Mouse (Mus musculus) MEL (cell line): ENCODE results near the gene Ints2. TPM values are rescaled to one million over a fixed set of nuclear protein-coding genes. Genes with fewer than 3 reads are reported as not detected.

Source experiments
- DNase-seq: peaks from one replicate; pipeline ENCODE4 v3.0.0; 2011; ENCODE audit warnings: low read depth, low spot score
- H3K27ac ChIP-seq: 2 replicates; pipeline ENCODE4 v1.5.1; 2012; ENCODE audit warnings: low read depth, mild to moderate bottlenecking, control low read depth, low read length, moderate library complexity; ENCODE audit not compliant: control insufficient read depth
- H3K27me3 ChIP-seq, 2 experiments: fragments of 150-350 bp in 1 of 2; sonication (generic) in 1 of 2; 2 replicates each; pipeline ENCODE4 v1.6.1; 2012; ENCODE audit warnings: low read length in 2 of 2, mild to moderate bottlenecking in 2 of 2, improper control_type of control experiment in 1 of 2, moderate library complexity in 1 of 2; ENCODE audit not compliant: insufficient read depth in 2 of 2, control insufficient read depth in 1 of 2
- H3K36me3 ChIP-seq, 2 experiments: 2 replicates each; pipeline ENCODE4 v1.6.1; 2012 to 2014; ENCODE audit warnings: low read length in 2 of 2, improper control_type of control experiment in 1 of 2, inconsistent platforms in 1 of 2, mild to moderate bottlenecking in 1 of 2; ENCODE audit not compliant: insufficient read depth in 2 of 2, control insufficient read depth in 1 of 2
- H3K4me1 ChIP-seq, 2 experiments: fragments of 150-350 bp in 1 of 2; sonication (generic) in 1 of 2; 2 replicates each; pipeline ENCODE4 v1.6.1; 2012; ENCODE audit warnings: low read length in 2 of 2, improper control_type of control experiment in 1 of 2, mild to moderate bottlenecking in 1 of 2; ENCODE audit not compliant: insufficient read depth in 2 of 2, control insufficient read depth in 1 of 2
- H3K4me3 ChIP-seq, 2 experiments: fragments of 150-350 bp in 1 of 2; sonication (generic) in 1 of 2; 2 replicates each; pipeline ENCODE4 v1.5.1; 2012; ENCODE audit warnings: low read depth in 2 of 2, low read length in 2 of 2, mild to moderate bottlenecking in 2 of 2, moderate library complexity in 2 of 2, control low read depth in 1 of 2, improper control_type of control experiment in 1 of 2; ENCODE audit not compliant: control insufficient read depth in 1 of 2, insufficient read depth in 1 of 2
- H3K79me2 ChIP-seq: 2 replicates; pipeline ENCODE4 v1.6.1; 2012; ENCODE audit warnings: mild to moderate bottlenecking, low read length, moderate library complexity; ENCODE audit not compliant: control insufficient read depth, poor library complexity, insufficient read depth
- H3K9ac ChIP-seq: 2 replicates; pipeline ENCODE4 v1.6.1; 2012; ENCODE audit warnings: low read depth, mild to moderate bottlenecking, control low read depth, low read length, moderate library complexity; ENCODE audit not compliant: control insufficient read depth, poor library complexity, severe bottlenecking
- H3K9me3 ChIP-seq: fragments of 150-350 bp; sonication (generic); replicated peaks from 2 replicates; pipeline ENCODE4 v1.6.1; 2012; ENCODE audit warnings: mild to moderate bottlenecking, low read length, improper control_type of control experiment, moderate library complexity; ENCODE audit not compliant: insufficient read depth
- CHD1 ChIP-seq: IDR thresholded peaks from 2 replicates; pipeline ENCODE4 v1.6.1; 2012; ENCODE audit warnings: low read depth, mild to moderate bottlenecking, inconsistent platforms, low read length, improper control_type of control experiment
- E2F4 ChIP-seq: IDR thresholded peaks from 2 replicates; pipeline ENCODE4 v1.6.1; 2011; ENCODE audit warnings: low read depth, low read length, improper control_type of control experiment, borderline replicate concordance
- EP300 ChIP-seq, 2 experiments: IDR thresholded peaks; 2 replicates each; pipeline ENCODE4 v1.6.1; 2011; ENCODE audit warnings: improper control_type of control experiment in 2 of 2, low read length in 2 of 2, low read depth in 1 of 2, mild to moderate bottlenecking in 1 of 2
- ETS1 ChIP-seq: IDR thresholded peaks from 2 replicates; pipeline ENCODE4 v1.6.1; 2012; ENCODE audit warnings: low read depth, mild to moderate bottlenecking, inconsistent platforms, low read length, improper control_type of control experiment, moderate library complexity
- MAX ChIP-seq: IDR thresholded peaks from 2 replicates; pipeline ENCODE4 v1.6.1; 2011; ENCODE audit warnings: low read length, improper control_type of control experiment
- MAZ ChIP-seq: IDR thresholded peaks from 2 replicates; pipeline ENCODE4 v1.6.1; 2012; ENCODE audit warnings: low read depth, mild to moderate bottlenecking, inconsistent platforms, low read length, improper control_type of control experiment
- MEF2A ChIP-seq: IDR thresholded peaks from 2 replicates; pipeline ENCODE4 v1.6.1; 2014; ENCODE audit warnings: low read depth, mild to moderate bottlenecking, inconsistent platforms, low read length, improper control_type of control experiment; ENCODE audit not compliant: poor library complexity, insufficient replicate concordance, severe bottlenecking; ENCODE audit errors: extremely low read depth
- MXI1 ChIP-seq: IDR thresholded peaks from 2 replicates; pipeline ENCODE4 v1.6.1; 2011; ENCODE audit warnings: mild to moderate bottlenecking, low read depth, low read length, improper control_type of control experiment
- MYC ChIP-seq: IDR thresholded peaks from 2 replicates; pipeline ENCODE4 v1.6.1; 2011; ENCODE audit warnings: low read depth, mild to moderate bottlenecking, low read length, improper control_type of control experiment, moderate library complexity
- NELFE ChIP-seq: IDR thresholded peaks from 2 replicates; pipeline ENCODE4 v1.6.1; 2011; ENCODE audit warnings: low read depth, low read length, improper control_type of control experiment
- POLR2A ChIP-seq, 2 experiments: IDR thresholded peaks; 2 replicates each; pipeline ENCODE4 v1.6.1; 2011 to 2012; ENCODE audit warnings: low read length in 2 of 2, mild to moderate bottlenecking in 2 of 2, control low read depth in 1 of 2, improper control_type of control experiment in 1 of 2, low read depth in 1 of 2, moderate library complexity in 1 of 2; ENCODE audit not compliant: control insufficient read depth in 1 of 2, insufficient read depth in 1 of 2, poor library complexity in 1 of 2
- POLR2AphosphoS2 ChIP-seq: IDR thresholded peaks from 2 replicates; pipeline ENCODE4 v1.6.1; 2011; ENCODE audit warnings: low read length, improper control_type of control experiment
- SIN3A ChIP-seq: IDR thresholded peaks from 2 replicates; pipeline ENCODE4 v1.6.1; 2012; ENCODE audit warnings: low read length, improper control_type of control experiment, inconsistent platforms
- SMC3 ChIP-seq: IDR thresholded peaks from 2 replicates; pipeline ENCODE4 v1.6.1; 2011; ENCODE audit warnings: low read depth, low read length, improper control_type of control experiment
- UBTF ChIP-seq: IDR thresholded peaks from 2 replicates; pipeline ENCODE4 v1.6.1; 2012; ENCODE audit warnings: low read depth, mild to moderate bottlenecking, inconsistent platforms, low read length, improper control_type of control experiment, moderate library complexity, borderline replicate concordance; ENCODE audit not compliant: insufficient read depth
- USF1 ChIP-seq: IDR thresholded peaks from 2 replicates; pipeline ENCODE4 v1.6.1; 2014; ENCODE audit warnings: low read depth, mild to moderate bottlenecking, inconsistent platforms, low read length, improper control_type of control experiment, moderate library complexity
- USF2 ChIP-seq, 2 experiments: IDR thresholded peaks; 2 replicates each; pipeline ENCODE4 v1.6.1; 2011 to 2012; ENCODE audit warnings: improper control_type of control experiment in 2 of 2, low read length in 2 of 2, borderline replicate concordance in 1 of 2, inconsistent platforms in 1 of 2, low read depth in 1 of 2, mild to moderate bottlenecking in 1 of 2; ENCODE audit not compliant: insufficient read depth in 1 of 2
- ZKSCAN1 ChIP-seq: IDR thresholded peaks from 2 replicates; pipeline ENCODE4 v1.6.1; 2012; ENCODE audit warnings: low read depth, mild to moderate bottlenecking, inconsistent platforms, low read length, improper control_type of control experiment, moderate library complexity
- ZMIZ1 ChIP-seq: IDR thresholded peaks from 2 replicates; pipeline ENCODE4 v1.6.1; 2012; ENCODE audit warnings: low read depth, mild to moderate bottlenecking, inconsistent platforms, low read length, improper control_type of control experiment, moderate library complexity
- polyA plus RNA-seq, 2 experiments: library from polyadenylated mRNA; stranded (reverse) in 1 of 2; unstranded in 1 of 2; fragments of >175 nt in 1 of 2; fragments of >200 nt in 1 of 2; gene quantifications; 2 replicates each; pipeline versions ENCODE4 v1.2.1 to v1.2.4; 2012; ENCODE audit warnings: low replicate concordance in 2 of 2, low read depth in 1 of 2; ENCODE audit not compliant: insufficient read length in 2 of 2, insufficient read depth in 1 of 2, missing spikeins in 1 of 2
- total RNA-seq: library from RNA; depleted of rRNA; stranded (reverse); fragments of 300-350 nt; gene quantifications from 2 replicates; pipeline ENCODE4 v1.2.3, GENCODE M21; 2012

Ints2 gene
- total and polyA plus RNA-seq, 3 experiments = 43.0 to 120 (median 75.3) TPM

DNA sequence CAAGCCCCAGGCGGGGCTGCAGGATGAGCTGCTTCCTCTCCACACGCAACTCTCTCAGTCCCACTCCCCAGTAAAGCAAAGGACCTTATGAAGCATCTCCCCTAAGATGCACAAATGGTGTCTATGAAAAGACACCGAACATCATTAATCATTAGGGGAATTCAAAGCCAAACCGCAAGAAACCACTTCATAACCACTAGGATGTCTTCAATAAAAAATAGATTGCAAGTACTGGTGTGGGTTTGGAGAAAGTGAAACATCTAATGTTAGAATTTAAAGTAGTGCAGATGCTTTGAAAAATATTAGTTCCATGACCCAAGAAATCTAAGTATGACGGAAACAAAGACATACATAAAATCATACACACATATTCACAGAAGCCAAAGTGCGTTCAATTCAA, 34.3 kb upstream of the Ints2 start:
- Histone ChIP-seq H3K9ac (no peak overlapping the region), H3K27ac (no peak overlapping the region), H3K9me3 (no peaks in the 10 kb centered on the region), H3K79me2 (peaks cover 22% of the 10 kb centered on the region), H3K4me3 (no peak overlapping the region), H3K4me1 (peaks cover 7 to 10% of the 10 kb centered on the region in 2 experiments; a peak in 1 of 4 replicates), H3K27me3 (no peaks in the 10 kb centered on the region), H3K36me3 (peaks cover 24 to 68% of the 10 kb centered on the region in 2 experiments)
- TF ChIP-seq NELFE (no peak), ETS1 (no peak), MAX (no peak), SIN3A (no peak), MYC (no peak), E2F4 (no peak), USF1 (no peak), CHD1 (no peak), MEF2A (no peak)
- no peak for DNase-seq

DNA sequence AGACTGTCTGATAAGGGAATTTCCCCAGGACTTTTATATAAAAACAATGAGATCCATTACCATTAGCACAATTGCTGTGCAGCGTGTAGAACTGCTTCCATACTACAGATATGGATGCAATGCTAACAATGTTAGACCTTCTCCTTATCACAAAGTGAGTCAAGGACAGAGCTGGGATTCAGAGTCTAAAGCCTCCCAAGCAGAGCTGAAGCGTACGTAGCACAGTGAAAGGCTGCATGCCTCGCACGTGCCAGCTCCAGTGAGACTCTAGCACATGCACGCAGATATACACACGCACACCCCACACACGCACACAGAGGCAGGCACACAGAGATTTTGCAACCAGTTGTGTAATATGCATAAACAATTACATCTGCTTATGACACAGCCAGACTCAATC, 28.4 kb upstream of the Ints2 start:
- no peak for DNase-seq
- Histone ChIP-seq H3K36me3 (peaks cover 0 to 87% of the 10 kb centered on the region in 2 experiments; a peak in 2 of 4 replicates), H3K9me3 (no peaks in the 10 kb centered on the region), H3K9ac (no peak overlapping the region), H3K27ac (no peak overlapping the region), H3K79me2 (0 out of 2 replicates have a peak, but pooled peaks cover 2% of the 10 kb centered on the region), H3K4me3 (no peak overlapping the region), H3K4me1 (no peaks in the 10 kb centered on the region), H3K27me3 (no peaks in the 10 kb centered on the region)
- TF ChIP-seq MXI1 (no peak), E2F4 (no peak), MAX (no peak), SMC3 (no peak), POLR2AphosphoS2 (no peak), ETS1 (no peak), ZMIZ1 (no peak), POLR2A (IDR thresholded peaks at IDR 0.05; ENCODE audit: control insufficient read depth in 1 of 2, insufficient read depth in 1 of 2, low read depth in 1 of 2, low read length in 2 of 2, poor library complexity in 1 of 2) (no peak), ZKSCAN1 (no peak), MYC (no peak), UBTF (no peak), MAZ (no peak), USF2 (IDR thresholded peaks at IDR 0.05; ENCODE audit: borderline replicate concordance in 1 of 2, insufficient read depth in 1 of 2, low read depth in 1 of 2, low read length in 2 of 2) (no peak), EP300 (IDR thresholded peaks at IDR 0.05; ENCODE audit: low read depth in 1 of 2, low read length in 2 of 2) (no peak)
